Mouse (Mus musculus) liver, adult 2 months (tissue): ENCODE measurements around the gene Psmd2. TPM values are rescaled to one million over a fixed set of nuclear protein-coding genes. Genes with fewer than 3 reads are reported as not detected.
A peak's percentile ranks its signal among the peaks of the same experiment; 100 is the strongest.

Source experiments
- DNase-seq: peaks from one replicate; pipeline ENCODE4 v3.0.0-alpha.2; 2011; ENCODE audit warnings: low read depth, low spot score; ENCODE audit errors: extremely low read depth
- H3K27ac ChIP-seq: fragments of 200-500 bp; replicated peaks from 2 replicates; pipeline ENCODE4 v1.5.1; 2012; ENCODE audit warnings: low read depth, mild to moderate bottlenecking, control low read depth, inconsistent platforms, low read length; ENCODE audit not compliant: insufficient read depth
- H3K27me3 ChIP-seq: fragments of 200-500 bp; 2 replicates; pipeline ENCODE4 v1.6.1; 2012; ENCODE audit warnings: mild to moderate bottlenecking, moderate library complexity, low read length, inconsistent platforms; ENCODE audit not compliant: control insufficient read depth, insufficient read depth
- H3K36me3 ChIP-seq: fragments of 200-500 bp; 2 replicates; pipeline ENCODE4 v1.6.1; 2012; ENCODE audit warnings: low read length, inconsistent platforms; ENCODE audit not compliant: control insufficient read depth, insufficient read depth
- H3K4me1 ChIP-seq: fragments of 200-500 bp; 2 replicates; pipeline ENCODE4 v1.6.1; 2011; ENCODE audit warnings: low read length; ENCODE audit not compliant: control insufficient read depth, insufficient read depth
- H3K4me3 ChIP-seq: fragments of 200-500 bp; 2 replicates; pipeline ENCODE4 v1.5.1; 2011; ENCODE audit warnings: low read depth, mild to moderate bottlenecking, control low read depth, low read length, moderate library complexity; ENCODE audit not compliant: insufficient read depth
- H3K79me2 ChIP-seq: fragments of 200-500 bp; 2 replicates; pipeline ENCODE4 v1.6.1; 2012; ENCODE audit warnings: inconsistent platforms, mild to moderate bottlenecking, low read length, moderate library complexity; ENCODE audit not compliant: control insufficient read depth, insufficient read depth
- H3K9ac ChIP-seq: fragments of 200-500 bp; 2 replicates; pipeline ENCODE4 v1.6.1; 2012; ENCODE audit warnings: low read depth, mild to moderate bottlenecking, control low read depth, inconsistent platforms, low read length
- CTCF ChIP-seq: fragments of 200-500 bp; IDR thresholded peaks from 2 replicates; pipeline ENCODE4 v1.5.1; 2011; ENCODE audit warnings: low read depth, low read length, control low read depth
- POLR2A ChIP-seq: fragments of 200-500 bp; IDR thresholded peaks from 2 replicates; pipeline ENCODE4 v1.6.1; 2011; ENCODE audit warnings: low read length, control low read depth; ENCODE audit not compliant: insufficient read depth; ENCODE audit errors: extremely low read depth
- WGBS: fragments of 180-500 bp; shearing (Covaris S2); methylation state at CpG from one replicate; pipeline ENCODE4 v1.1.7; 2018; 5-methylcytosine and 5-hydroxymethylcytosine counted together
- polyA plus RNA-seq: library from polyadenylated mRNA; depleted of rRNA; stranded (reverse); fragments of >200 nt; gene quantifications from 2 replicates; pipeline ENCODE4 v1.2.3, GENCODE M21; 2012
- total RNA-seq: library from RNA; depleted of rRNA; stranded (reverse); fragments of >200 nt; gene quantifications from 2 replicates; pipeline ENCODE4 v1.2.3, GENCODE M21; 2014

The Psmd2 gene
- total and polyA plus RNA-seq, 2 experiments, result 85.0 to 138 TPM

DNA sequence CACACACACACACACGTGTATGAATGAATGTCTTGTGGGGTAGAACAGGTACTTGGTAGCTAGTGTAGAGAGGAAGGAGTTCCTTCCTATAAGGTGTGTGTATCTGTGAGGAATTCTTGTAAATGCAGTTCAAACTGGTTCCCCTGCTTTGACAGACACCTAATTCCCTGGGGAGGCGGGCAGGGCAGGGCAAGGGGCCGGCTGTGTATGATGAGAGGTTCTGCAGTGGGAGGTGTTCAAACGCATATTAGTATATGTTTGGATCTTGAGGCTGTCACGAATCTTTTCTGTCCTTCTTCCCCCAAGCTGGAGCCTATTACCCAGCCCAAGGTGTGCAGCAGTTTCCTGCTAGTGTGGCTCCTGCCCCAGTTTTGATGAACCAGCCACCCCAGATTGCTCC, 25.9 kb downstream of the Psmd2 start:
- Histone ChIP-seq H3K36me3 (peaks cover 62% of the 10 kb centered on the region), H3K4me3 (no peak overlapping the region), H3K9ac (no peak overlapping the region), H3K79me2 (peaks cover 24% of the 10 kb centered on the region), H3K27ac (no peak overlapping the region), H3K27me3 (no peaks in the 10 kb centered on the region), H3K4me1 (peaks cover 16% of the 10 kb centered on the region)
- no peak for DNase-seq
- 75% methylated on average over 5 of the region's 5 CpGs for WGBS
- TF ChIP-seq POLR2A (no peak), CTCF (no peak)

DNA sequence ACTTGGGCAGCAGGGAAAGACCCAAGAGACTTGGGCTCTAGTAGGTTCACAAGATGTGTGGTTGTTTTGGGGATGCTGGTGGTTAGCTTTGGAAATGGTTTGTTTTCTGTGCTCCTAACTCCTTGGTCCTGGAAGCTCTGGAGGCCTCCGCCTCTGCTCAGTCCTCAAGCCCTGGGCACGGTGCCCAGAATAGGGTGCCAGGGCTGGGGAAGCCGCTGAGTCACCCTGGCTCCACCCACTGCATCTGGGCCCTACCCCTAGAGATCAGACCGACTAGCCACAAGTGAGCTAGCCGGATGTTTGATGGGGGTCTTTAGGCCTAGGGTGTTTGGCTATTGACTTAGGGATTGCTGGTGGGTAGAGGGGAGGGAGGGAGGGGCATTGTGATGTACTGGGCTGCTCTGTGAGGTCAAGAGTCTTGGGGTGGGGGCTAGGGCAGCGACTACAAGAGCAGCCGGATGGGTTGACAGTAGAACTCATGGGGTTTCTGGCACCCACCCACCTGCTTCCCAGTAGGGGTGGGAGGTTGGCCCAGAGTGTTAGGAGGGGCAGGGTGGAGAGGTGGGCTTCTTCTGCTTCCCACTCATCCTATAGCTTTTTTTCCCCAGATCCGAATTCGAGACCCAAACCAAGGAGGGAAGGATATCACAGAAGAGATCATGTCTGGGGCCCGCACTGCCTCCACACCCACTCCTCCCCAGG, 26.7 kb downstream of the Psmd2 start:
- TF ChIP-seq POLR2A (no peak), CTCF (no peak)
- peaks cover 70% of the 10 kb centered on the region for H3K36me3 ChIP-seq
- DNase-seq, result peak; percentile 70
- no peaks in the 10 kb centered on the region for H3K27me3 ChIP-seq
- peaks cover 20% of the 10 kb centered on the region for H3K79me2 ChIP-seq
- H3K27ac ChIP-seq, result no peak overlapping the region
- 44% methylated on average over 10 of the region's 10 CpGs for WGBS
- no peak overlapping the region for H3K9ac ChIP-seq
- no peak overlapping the region for H3K4me3 ChIP-seq
- peaks cover 16% of the 10 kb centered on the region for H3K4me1 ChIP-seq

DNA sequence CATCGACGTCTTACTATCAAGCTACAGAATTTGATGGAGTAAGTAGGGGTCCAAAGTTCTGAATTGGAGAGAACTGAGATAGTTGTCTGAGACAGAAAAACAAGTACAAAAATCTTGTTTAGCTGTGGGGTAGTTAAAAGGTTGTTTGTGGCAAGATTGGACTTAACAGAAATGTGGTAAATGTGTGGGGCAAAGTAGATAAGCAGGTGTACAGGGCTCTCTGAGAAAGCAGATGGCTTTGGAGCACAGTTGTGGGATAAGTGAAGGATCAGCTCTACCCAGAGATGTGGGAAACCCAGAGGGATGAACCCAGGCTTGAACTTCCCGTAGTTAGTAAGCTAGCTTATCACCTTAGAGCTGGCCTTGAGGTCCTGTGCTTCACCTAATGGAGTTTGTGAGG, 39.3 kb downstream of the Psmd2 start:
- H3K9ac ChIP-seq, result no peak overlapping the region
- no peaks in the 10 kb centered on the region for H3K4me1 ChIP-seq
- WGBS, result 77% methylated on average over 3 of the region's 3 CpGs
- no peaks in the 10 kb centered on the region for H3K79me2 ChIP-seq
- H3K27me3 ChIP-seq, result no peaks in the 10 kb centered on the region
- H3K4me3 ChIP-seq, result no peak overlapping the region
- H3K36me3 ChIP-seq, result peaks cover 55% of the 10 kb centered on the region
- no peak overlapping the region for H3K27ac ChIP-seq
- TF ChIP-seq POLR2A (no peak), CTCF (no peak)
- DNase-seq, result no peak

DNA sequence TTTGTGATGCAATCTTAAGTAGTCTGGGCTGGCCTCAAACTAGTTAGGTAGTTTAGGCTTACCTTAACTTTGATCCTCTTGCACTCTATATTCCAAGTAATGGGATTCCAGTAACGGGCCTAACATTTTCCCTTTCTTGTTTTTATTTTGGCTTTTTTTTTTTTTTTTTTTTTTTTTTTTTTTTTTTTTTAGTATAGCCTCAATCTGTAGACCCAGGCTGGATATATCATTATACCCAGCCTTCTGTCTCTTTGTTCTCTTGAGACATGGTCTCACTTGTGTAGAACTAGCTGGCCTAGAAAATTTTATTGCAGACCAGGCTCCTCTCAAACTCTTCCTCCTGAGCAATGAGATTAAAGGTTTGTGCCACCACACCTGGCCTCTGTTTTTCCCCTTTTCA, 40.2 kb downstream of the Psmd2 start:
- H3K4me1 ChIP-seq, result peaks cover 4% of the 10 kb centered on the region; the same call in 1 of the 2 replicates
- TF ChIP-seq POLR2A (no peak), CTCF (no peak)
- H3K27ac ChIP-seq, result no peak overlapping the region
- WGBS, result 69% methylated on average over 1 of the region's 1 CpGs
- DNase-seq, result no peak
- no peak overlapping the region for H3K4me3 ChIP-seq
- H3K79me2 ChIP-seq, result no peaks in the 10 kb centered on the region
- peaks cover 47% of the 10 kb centered on the region for H3K36me3 ChIP-seq
- H3K27me3 ChIP-seq, result no peaks in the 10 kb centered on the region
- H3K9ac ChIP-seq, result no peak overlapping the region

DNA sequence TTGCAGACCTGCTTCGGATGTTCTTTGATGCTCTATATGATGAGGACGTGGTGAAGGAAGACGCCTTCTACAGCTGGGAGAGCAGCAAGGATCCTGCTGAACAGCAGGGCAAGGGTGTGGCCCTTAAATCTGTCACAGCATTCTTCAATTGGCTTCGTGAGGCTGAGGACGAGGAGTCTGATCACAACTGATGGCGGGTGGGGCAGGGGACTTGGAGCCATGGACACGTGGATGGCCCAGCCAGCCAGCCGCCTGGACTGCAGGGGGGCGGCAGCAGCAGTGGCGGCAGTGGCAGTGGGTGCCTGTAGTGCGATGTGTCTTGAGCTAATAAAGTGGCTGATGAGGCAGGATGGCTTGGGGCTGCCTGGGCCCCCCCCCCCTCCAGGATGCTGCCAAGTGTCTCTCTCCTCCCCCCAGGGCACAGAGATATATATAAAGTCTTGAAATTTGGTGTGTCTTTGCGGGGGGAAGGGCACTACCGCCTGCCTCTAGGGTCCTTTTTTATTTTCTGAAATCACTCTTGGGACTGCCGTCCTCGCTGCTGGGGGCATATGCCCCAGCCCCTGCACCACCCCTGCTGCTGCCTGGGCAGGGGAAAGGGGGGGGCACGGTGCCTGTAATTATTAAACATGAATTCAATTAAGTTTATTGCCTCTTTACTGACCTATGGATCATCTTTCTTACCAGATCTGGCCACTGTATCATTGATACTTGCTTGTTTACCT, 41.0 kb downstream of the Psmd2 start:
- H3K79me2 ChIP-seq, result no peaks in the 10 kb centered on the region
- DNase-seq, result no peak
- H3K9ac ChIP-seq, result no peak overlapping the region
- WGBS, result 75% methylated on average over 16 of the region's 16 CpGs
- H3K4me3 ChIP-seq, result no peak overlapping the region
- no peak overlapping the region for H3K27ac ChIP-seq
- peaks cover 39% of the 10 kb centered on the region for H3K36me3 ChIP-seq
- peaks cover 4% of the 10 kb centered on the region; the same call in 1 of the 2 replicates for H3K4me1 ChIP-seq
- no peaks in the 10 kb centered on the region for H3K27me3 ChIP-seq
- no peak for TF ChIP-seq POLR2A
- no peak for TF ChIP-seq CTCF

DNA sequence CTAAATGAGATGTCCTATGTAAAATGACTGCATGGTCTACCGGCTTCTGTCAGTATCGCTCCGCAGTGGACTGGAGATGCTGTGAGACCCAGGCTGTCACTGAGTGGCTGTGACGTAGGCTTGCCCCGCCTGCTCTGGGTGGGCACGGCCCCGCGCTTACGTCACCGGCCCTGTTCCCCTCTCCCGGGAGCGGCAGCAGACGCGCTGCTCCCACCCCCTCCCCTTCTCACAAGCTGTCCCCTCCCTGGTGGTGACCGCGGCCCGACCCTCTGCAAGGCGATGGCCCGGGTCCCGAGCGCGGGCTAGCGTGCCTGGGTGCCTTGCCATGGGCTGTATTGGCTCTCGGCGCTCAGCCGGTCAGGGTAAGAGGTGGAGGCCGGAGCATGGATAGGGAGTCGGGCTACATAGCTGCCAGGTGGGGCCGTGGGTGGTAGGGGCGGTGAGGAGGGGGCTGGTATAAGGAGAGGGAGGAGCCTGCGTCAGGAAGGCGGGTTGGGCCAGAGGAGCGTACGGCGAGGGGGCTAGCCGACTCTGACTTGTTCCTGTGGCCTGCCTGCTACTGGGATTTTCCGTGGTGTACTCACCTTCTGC, 41.8 kb downstream of the Psmd2 start, which contains the start of gene Fam131a:
TSS of gene Fam131a (plus strand) at position 131 of the 591 bp plus-strand sequence.
- H3K4me3 ChIP-seq, result peak within 1 kb of the TSS; percentile 71
- H3K36me3 ChIP-seq, result peaks cover 31% of the 10 kb centered on the region
- peak; percentile 41 for DNase-seq
- TF ChIP-seq CTCF, result no peak
- no peak for TF ChIP-seq POLR2A
- WGBS, result 6% methylated on average over 37 of the region's 37 CpGs
- H3K79me2 ChIP-seq, result no peaks in the 10 kb centered on the region
- no peaks in the 10 kb centered on the region for H3K27me3 ChIP-seq
- peak within 1 kb of the TSS; percentile 82 for H3K9ac ChIP-seq
- H3K27ac ChIP-seq, result no peak within 1 kb of the TSS
- peaks cover 4% of the 10 kb centered on the region; the same call in 1 of the 2 replicates for H3K4me1 ChIP-seq
